Mouse (Mus musculus): Measurements from ENCODE around the gene Pih1d1. TPM values are rescaled to one million over a fixed set of nuclear protein-coding genes. Genes with fewer than 3 reads are reported as not detected.

The Pih1d1 gene
- total and polyA plus RNA-seq, 3 experiments = 141 to 148 TPM; not detected in 1

GRCm38 (mm10) chr7:45144368-45145174 lies 9.5 kb upstream of the Pih1d1 start:
- TF ChIP-seq CHD1 (IDR thresholded peaks at IDR 0.05; ENCODE audit: low read depth, low read length) (no peak), EP300 (IDR thresholded peaks at IDR 0.05; ENCODE audit: low read depth in 1 of 2, low read length in 2 of 2) (no peak), USF1 (IDR thresholded peaks at IDR 0.05; ENCODE audit: low read depth, low read length) (no peak), MAX (IDR thresholded peaks at IDR 0.05; ENCODE audit: low read length) (no peak), TBP (IDR thresholded peaks at IDR 0.05; ENCODE audit: low read depth, low read length) (no peak), NELFE (IDR thresholded peaks at IDR 0.05; ENCODE audit: low read depth, low read length) (no peak), POLR2AphosphoS5 (IDR thresholded peaks at IDR 0.05; ENCODE audit: borderline replicate concordance, low read depth, low read length) (no peak), MYB (IDR thresholded peaks at IDR 0.05; ENCODE audit: low read depth, low read length) (no peak), ZC3H11A (IDR thresholded peaks at IDR 0.05; ENCODE audit: low read depth, low read length) (no peak), NRF1 (IDR thresholded peaks at IDR 0.05; ENCODE audit: insufficient read depth, low read depth, low read length, poor library complexity, severe bottlenecking) (no peak), MXI1 (IDR thresholded peaks at IDR 0.05; ENCODE audit: low read depth, low read length) (no peak), CHD2 (IDR thresholded peaks at IDR 0.05; ENCODE audit: low read length) (no peak), ZMIZ1 (IDR thresholded peaks at IDR 0.05; ENCODE audit: low read depth, low read length) (no peak), ZKSCAN1 (IDR thresholded peaks at IDR 0.05; ENCODE audit: low read depth, low read length) (no peak)
- Histone ChIP-seq H3K9ac (ENCODE audit: control insufficient read depth, low read depth, low read length, poor library complexity, severe bottlenecking) (no peak overlapping the region), H3K9me3 (replicated peaks; ENCODE audit: insufficient read depth, low read length) (no peaks in the 10 kb centered on the region), H3K27ac (ENCODE audit: control insufficient read depth, low read depth, low read length) (no peak overlapping the region), H3K27me3 (ENCODE audit: control insufficient read depth in 1 of 2, insufficient read depth in 2 of 2, low read length in 2 of 2) (no peaks in the 10 kb centered on the region), H3K4me3 (ENCODE audit: control insufficient read depth in 1 of 2, insufficient read depth in 1 of 2, low read depth in 2 of 2, low read length in 2 of 2) (no peak overlapping the region), H3K4me1 (ENCODE audit: control insufficient read depth in 1 of 2, insufficient read depth in 2 of 2, low read length in 2 of 2) (no peaks in the 10 kb centered on the region), H3K36me3 (ENCODE audit: control insufficient read depth in 1 of 2, insufficient read depth in 2 of 2, low read length in 2 of 2) (no peaks in the 10 kb centered on the region; a peak in 1 of 4 replicates), H3K79me2 (ENCODE audit: control insufficient read depth, insufficient read depth, low read length, poor library complexity) (no peaks in the 10 kb centered on the region)
- DNase-seq (ENCODE audit: low read depth, low spot score) = no peak

GRCm38 (mm10) chr7:45145460-45145859 lies 8.6 kb upstream of the Pih1d1 start:
- TF ChIP-seq E2F4 (IDR thresholded peaks at IDR 0.05; ENCODE audit: borderline replicate concordance, low read depth, low read length) = no peak
- TF ChIP-seq RCOR1 (IDR thresholded peaks at IDR 0.05; ENCODE audit: low read depth, low read length) = no peak
- no peak for TF ChIP-seq SIN3A (IDR thresholded peaks at IDR 0.05; ENCODE audit: low read length)
- TF ChIP-seq MEF2A (IDR thresholded peaks at IDR 0.05; ENCODE audit: extremely low read depth, insufficient replicate concordance, low read depth, low read length, poor library complexity, severe bottlenecking) = no peak
- no peak for TF ChIP-seq CHD2 (IDR thresholded peaks at IDR 0.05; ENCODE audit: low read length)
- no peak for TF ChIP-seq ELF1 (IDR thresholded peaks at IDR 0.05; ENCODE audit: low read depth, low read length)
- no peak for TF ChIP-seq USF2 (IDR thresholded peaks at IDR 0.05; ENCODE audit: borderline replicate concordance in 1 of 2, insufficient read depth in 1 of 2, low read depth in 1 of 2, low read length in 2 of 2)
- no peak for TF ChIP-seq NELFE (IDR thresholded peaks at IDR 0.05; ENCODE audit: low read depth, low read length)
- no peak for TF ChIP-seq POLR2A (IDR thresholded peaks at IDR 0.05; ENCODE audit: control insufficient read depth in 1 of 2, insufficient read depth in 1 of 2, low read depth in 1 of 2, low read length in 2 of 2, poor library complexity in 1 of 2)
- no peak for TF ChIP-seq MXI1 (IDR thresholded peaks at IDR 0.05; ENCODE audit: low read depth, low read length)
- no peak for TF ChIP-seq POLR2AphosphoS2 (IDR thresholded peaks at IDR 0.05; ENCODE audit: low read length)
- TF ChIP-seq POLR2AphosphoS5 (IDR thresholded peaks at IDR 0.05; ENCODE audit: borderline replicate concordance, low read depth, low read length) = no peak
- no peaks in the 10 kb centered on the region; a peak in 1 of 4 replicates for H3K36me3 ChIP-seq (ENCODE audit: control insufficient read depth in 1 of 2, insufficient read depth in 2 of 2, low read length in 2 of 2)

More at GRCm38 (mm10) chr7:45145460-45145859, 8.6 kb upstream of the Pih1d1 start:
- Histone ChIP-seq H3K27me3 (ENCODE audit: control insufficient read depth in 1 of 2, insufficient read depth in 2 of 2, low read length in 2 of 2) (no peaks in the 10 kb centered on the region), H3K27ac (ENCODE audit: control insufficient read depth, low read depth, low read length) (no peak overlapping the region), H3K4me3 (ENCODE audit: control insufficient read depth in 1 of 2, insufficient read depth in 1 of 2, low read depth in 2 of 2, low read length in 2 of 2) (no peak overlapping the region), H3K4me1 (ENCODE audit: control insufficient read depth in 1 of 2, insufficient read depth in 2 of 2, low read length in 2 of 2) (no peaks in the 10 kb centered on the region), H3K9me3 (replicated peaks; ENCODE audit: insufficient read depth, low read length) (no peaks in the 10 kb centered on the region), H3K79me2 (ENCODE audit: control insufficient read depth, insufficient read depth, low read length, poor library complexity) (no peaks in the 10 kb centered on the region), H3K9ac (ENCODE audit: control insufficient read depth, low read depth, low read length, poor library complexity, severe bottlenecking) (no peak overlapping the region)
- DNase-seq (ENCODE audit: low read depth, low spot score) = no peak
